Mouse (Mus musculus): ENCODE data around the gene Sdk2. TPM values are rescaled to one million over a fixed set of nuclear protein-coding genes. Genes with fewer than 3 reads are reported as not detected.

Gene Sdk2
- polyA plus RNA-seq, 1 experiment: 0.47 TPM

GRCm38 (mm10) chr11:113881864-113882263 lies 185.0 kb downstream of the Sdk2 start:
- WGBS: 88% methylated on average over 6 of the region's 6 CpGs
- no peak for DNase-seq (ENCODE audit: low read depth, low spot score)

- 72% methylated on average over 8 of the region's 8 CpGs for WGBS
- DNase-seq (ENCODE audit: low read depth, low spot score): no peak
Measured at GRCm38 (mm10) chr11:113867066-113867465, 199.8 kb downstream of the Sdk2 start.

- peak; percentile 43 for DNase-seq (ENCODE audit: low read depth, low spot score)
- WGBS: 34% methylated on average over 8 of the region's 8 CpGs
Measured at GRCm38 (mm10) chr11:113865627-113866026, 201.2 kb downstream of the Sdk2 start.

GRCm38 (mm10) chr11:113863408-113863807 lies 203.4 kb downstream of the Sdk2 start:
- 73% methylated on average over 5 of the region's 5 CpGs for whole genome bisulfite sequencing
- DNase-seq (ENCODE audit: low read depth, low spot score): no peak

- no peak for DNase-seq (ENCODE audit: low read depth, low spot score)
- 74% methylated on average over 13 of the region's 13 CpGs for WGBS
Measured at GRCm38 (mm10) chr11:113855661-113856060, 211.2 kb downstream of the Sdk2 start.

- no peak for DNase-seq (ENCODE audit: low read depth, low spot score)
- 76% methylated on average over 8 of the region's 8 CpGs for WGBS
Measured at GRCm38 (mm10) chr11:113851750-113852149, 215.1 kb downstream of the Sdk2 start.

- no peak for DNase-seq (ENCODE audit: low read depth, low spot score)
- WGBS: 73% methylated on average over 7 of the region's 7 CpGs
Measured at GRCm38 (mm10) chr11:113849322-113849721, 217.5 kb downstream of the Sdk2 start.

GRCm38 (mm10) chr11:113843920-113844319 lies 222.9 kb downstream of the Sdk2 start:
- WGBS: 81% methylated on average over 6 of the region's 6 CpGs
- no peak for DNase-seq (ENCODE audit: low read depth, low spot score)

- 90% methylated on average over 11 of the region's 11 CpGs for WGBS
Measured at GRCm38 (mm10) chr11:113842879-113843278, 224.0 kb downstream of the Sdk2 start.

GRCm38 (mm10) chr11:113831608-113832007 lies 235.2 kb downstream of the Sdk2 start:
- DNase-seq (ENCODE audit: low read depth, low spot score): no peak
- 80% methylated on average over 6 of the region's 6 CpGs for WGBS

More at GRCm38 (mm10) chr11:113842879-113843278, 224.0 kb downstream of the Sdk2 start:
- no peak for DNase-seq (ENCODE audit: low read depth, low spot score)

- no peak for DNase-seq (ENCODE audit: low read depth, low spot score)
- 46% methylated on average over 24 of the region's 24 CpGs for WGBS
Measured at GRCm38 (mm10) chr11:113828081-113828554, 238.7 kb downstream of the Sdk2 start.

- 80% methylated on average over 10 of the region's 10 CpGs for WGBS
- no peak for DNase-seq (ENCODE audit: low read depth, low spot score)
Measured at GRCm38 (mm10) chr11:113820005-113820404, 246.8 kb downstream of the Sdk2 start.

GRCm38 (mm10) chr11:113819001-113819400 lies 247.8 kb downstream of the Sdk2 start:
- WGBS: 40% methylated on average over 1 of the region's 1 CpGs
- DNase-seq (ENCODE audit: low read depth, low spot score): no peak

- DNase-seq (ENCODE audit: low read depth, low spot score): no peak
- 25% methylated on average over 12 of the region's 12 CpGs for WGBS
Measured at GRCm38 (mm10) chr11:113816971-113817548, 249.8 kb downstream of the Sdk2 start.

GRCm38 (mm10) chr11:113816439-113816838 lies 250.4 kb downstream of the Sdk2 start:
- WGBS: 39% methylated on average over 4 of the region's 4 CpGs
- no peak for DNase-seq (ENCODE audit: low read depth, low spot score)

GRCm38 (mm10) chr11:113811546-113812339 lies 255.1 kb downstream of the Sdk2 start:
- WGBS: 47% methylated on average over 20 of the region's 20 CpGs
- DNase-seq (ENCODE audit: low read depth, low spot score): no peak

- DNase-seq (ENCODE audit: low read depth, low spot score): peak; percentile 85
- WGBS: 27% methylated on average over 24 of the region's 24 CpGs
Measured at GRCm38 (mm10) chr11:113810638-113811545, 256.0 kb downstream of the Sdk2 start.

- WGBS: 64% methylated on average over 9 of the region's 9 CpGs
- DNase-seq (ENCODE audit: low read depth, low spot score): no peak
Measured at GRCm38 (mm10) chr11:113807086-113807485, 259.8 kb downstream of the Sdk2 start.

GRCm38 (mm10) chr11:113806382-113807077 lies 260.3 kb downstream of the Sdk2 start:
- WGBS: 65% methylated on average over 9 of the region's 9 CpGs
- DNase-seq (ENCODE audit: low read depth, low spot score): no peak

Measured in large intestine, adult 2 months (tissue).